ENCODE assay signal across 18 mouse cellular contexts in genomic region chr14:57145741-57146140, GRCm38 (mm10). TPM values are rescaled to one million over a fixed set of nuclear protein-coding genes. Genes with fewer than 3 reads are reported as not detected.
A peak's percentile ranks its signal among the peaks of the same experiment; 100 is the strongest.
DNase-seq lines count a peak whose midpoint lies in the region; ATAC-seq and TF ChIP-seq lines count a peak whose summit lies in the region.
"Had no signal": no experiment of that assay in that cellular context is flagged by ENCODE, and none has a peak within 500 bp of the region (broad histone marks: within the 10 kb centered on the region; RNA-seq: fewer than 3 reads in every experiment).

No protein-coding gene starts in this region.

- H3K27me3 ChIP-seq in forebrain, embryonic 15.5 days = no peaks in the 10 kb centered on the region
- no peaks in the 10 kb centered on the region for H3K27me3 ChIP-seq in forebrain, embryonic 13.5 days
- H3K27me3 ChIP-seq in kidney, adult 2 months (replicated peaks; ENCODE audit: control insufficient read depth, insufficient read depth, low read length) = no peaks in the 10 kb centered on the region
- no peaks in the 10 kb centered on the region for H3K27me3 ChIP-seq in lung, embryonic 16.5 days (ENCODE audit: control insufficient read depth, insufficient read depth, low read depth, low read length)
- H3K27me3 ChIP-seq: embryonic facial prominence, embryonic 15.5 days had no signal

- 0 out of 2 replicates have a peak, but pooled peaks have one; percentile 35 for ATAC-seq in forebrain, embryonic 15.5 days (replicated peaks)
- no peak for ATAC-seq in forebrain, embryonic 13.5 days
- ATAC-seq in lung, embryonic 16.5 days (ENCODE audit: low read depth) = peak; percentile 45; the same call in 1 of the 2 replicates
- no peak for ATAC-seq in inflammation-experienced regulatory T-cells, adult 6 months

- no peak overlapping the region for H3K4me2 ChIP-seq in forebrain, embryonic 15.5 days (replicated peaks)
- H3K4me2 ChIP-seq in forebrain, embryonic 13.5 days = no peak overlapping the region
- H3K4me2 ChIP-seq in lung, embryonic 16.5 days (ENCODE audit: low read depth, low read length) = no peak overlapping the region
- H3K4me2 ChIP-seq: embryonic facial prominence, embryonic 15.5 days; liver, embryonic 13.5 days had no signal

- no peaks in the 10 kb centered on the region for H3K9me3 ChIP-seq in forebrain, embryonic 15.5 days
- no peaks in the 10 kb centered on the region for H3K9me3 ChIP-seq in forebrain, embryonic 13.5 days (replicated peaks)
- H3K9me3 ChIP-seq in lung, embryonic 16.5 days (ENCODE audit: control insufficient read depth, low read length) = no peaks in the 10 kb centered on the region
- H3K9me3 ChIP-seq: embryonic facial prominence, embryonic 15.5 days; liver, embryonic 13.5 days; midbrain, embryonic 10.5 days had no signal

- H3K4me1 ChIP-seq in forebrain, embryonic 15.5 days = no peaks in the 10 kb centered on the region
- no peaks in the 10 kb centered on the region for H3K4me1 ChIP-seq in forebrain, embryonic 13.5 days
- no peaks in the 10 kb centered on the region for H3K4me1 ChIP-seq in kidney, adult 2 months (ENCODE audit: control insufficient read depth, insufficient read depth, low read length)
- H3K4me1 ChIP-seq in lung, embryonic 16.5 days (replicated peaks; ENCODE audit: control insufficient read depth, insufficient read depth, low read length) = no peaks in the 10 kb centered on the region
- H3K4me1 ChIP-seq: embryonic facial prominence, embryonic 15.5 days; liver, embryonic 13.5 days had no signal

- TF ChIP-seq CTCF in kidney, adult 2 months (conservative IDR thresholded peaks at IDR 0.05; ENCODE audit: insufficient read depth, insufficient read length, low read depth, low read length) = no peak

- H3K27ac ChIP-seq in forebrain, embryonic 15.5 days (replicated peaks) = no peak overlapping the region
- no peak overlapping the region for H3K27ac ChIP-seq in forebrain, embryonic 13.5 days
- H3K27ac ChIP-seq in kidney, adult 2 months (ENCODE audit: insufficient read depth, low read depth, low read length) = no peak overlapping the region
- H3K27ac ChIP-seq in lung, embryonic 16.5 days (ENCODE audit: low read length) = no peak overlapping the region
- H3K27ac ChIP-seq: embryonic facial prominence, embryonic 15.5 days; liver, embryonic 13.5 days; midbrain, embryonic 10.5 days had no signal

- no peak overlapping the region for H3K4me3 ChIP-seq in forebrain, embryonic 15.5 days
- H3K4me3 ChIP-seq in forebrain, embryonic 13.5 days = no peak overlapping the region
- no peak overlapping the region for H3K4me3 ChIP-seq in kidney, adult 2 months (ENCODE audit: insufficient read depth, low read depth, low read length)
- no peak overlapping the region for H3K4me3 ChIP-seq in lung, embryonic 16.5 days (ENCODE audit: low read length)
- H3K4me3 ChIP-seq: embryonic facial prominence, embryonic 15.5 days; liver, embryonic 13.5 days; midbrain, embryonic 10.5 days had no signal

- WGBS in forebrain, embryonic 15.5 days = 63% methylated on average over 4 of the region's 4 CpGs
- WGBS in forebrain, embryonic 13.5 days = 70% methylated on average over 4 of the region's 4 CpGs
- whole genome bisulfite sequencing in kidney, adult 2 months = 38% methylated on average over 4 of the region's 4 CpGs
- 17% methylated on average over 4 of the region's 4 CpGs for WGBS in lung, embryonic 16.5 days

- peak; percentile 29 for DNase-seq in kidney, adult 2 months
- DNase-seq in kidney, postnatal 4 days = no peak
- DNase-seq in lung, postnatal 10 days = no peak
- DNase-seq in mesoderm, embryonic 11.5 days (ENCODE audit: low read depth, low spot score) = peak; percentile 27
- DNase-seq: cerebellum, adult 11-12 months; gastrocnemius, postnatal 10 days; heart, postnatal 14 days; liver, embryonic 13.5 days; lung, postnatal 14 days; spleen, adult 18-20 months had no signal

- H3K36me3 ChIP-seq in forebrain, embryonic 15.5 days = no peaks in the 10 kb centered on the region
- H3K36me3 ChIP-seq in forebrain, embryonic 13.5 days (ENCODE audit: poor library complexity, severe bottlenecking) = no peaks in the 10 kb centered on the region
- no peaks in the 10 kb centered on the region for H3K36me3 ChIP-seq in kidney, adult 2 months (ENCODE audit: control insufficient read depth, insufficient read depth, low read length)
- H3K36me3 ChIP-seq in lung, embryonic 16.5 days (ENCODE audit: control insufficient read depth, insufficient read depth, low read length) = no peaks in the 10 kb centered on the region
- H3K36me3 ChIP-seq: embryonic facial prominence, embryonic 15.5 days; liver, embryonic 13.5 days; midbrain, embryonic 10.5 days had no signal

- no peak overlapping the region for H3K9ac ChIP-seq in forebrain, embryonic 15.5 days (replicated peaks)
- no peak overlapping the region for H3K9ac ChIP-seq in forebrain, embryonic 13.5 days
- no peak overlapping the region for H3K9ac ChIP-seq in lung, embryonic 16.5 days (ENCODE audit: low read length)
- H3K9ac ChIP-seq: embryonic facial prominence, embryonic 15.5 days; liver, embryonic 13.5 days had no signal

- no peak for TF ChIP-seq POLR2A in kidney, adult 2 months (IDR thresholded peaks at IDR 0.05; ENCODE audit: low read depth, low read length)

RNA-seq across cellular contexts. Expression of gene Gjb6, which starts 12.3 kb away (rescaled TPM):
- polyA plus RNA-seq in forebrain, embryonic 15.5 days (2015; fragmentation: Nextera tagmentation; extraction: Ambion mirVana) = 7.6 and 8.5 TPM in 2 replicates
- polyA plus RNA-seq in forebrain, embryonic 13.5 days (2015; fragmentation: Nextera tagmentation; extraction: Ambion mirVana) = 3.5 and 4.7 TPM in 2 replicates
- polyA plus RNA-seq in kidney, adult 2 months (2012; rRNA removed) = 0.09 and 0.34 TPM in 2 replicates
- polyA plus RNA-seq in lung, embryonic 16.5 days (2015; fragmentation: Nextera tagmentation; extraction: Ambion mirVana) = 0.16 and 0.39 TPM in 2 replicates
- polyA plus RNA-seq in inflammation-experienced regulatory T-cells, adult 6 months (2017; shearing (Covaris generic)) = not detected
- polyA plus RNA-seq: testis, adult 2 months had no signal

RNA-seq across cellular contexts. Expression of gene Gm4491, which starts 30.1 kb away (rescaled TPM):
- polyA plus RNA-seq in forebrain, embryonic 15.5 days (2015; fragmentation: Nextera tagmentation; extraction: Ambion mirVana) = not detected in 2 replicates
- not detected in 2 replicates for polyA plus RNA-seq in forebrain, embryonic 13.5 days (2015; fragmentation: Nextera tagmentation; extraction: Ambion mirVana)
- not detected in 2 replicates for polyA plus RNA-seq in kidney, adult 2 months (2012; rRNA removed)
- polyA plus RNA-seq in lung, embryonic 16.5 days (2015; fragmentation: Nextera tagmentation; extraction: Ambion mirVana) = not detected in 2 replicates
- not detected for polyA plus RNA-seq in inflammation-experienced regulatory T-cells, adult 6 months (2017; shearing (Covaris generic))
- polyA plus RNA-seq: embryonic facial prominence, embryonic 15.5 days; limb, embryonic 11.5 days; liver, embryonic 13.5 days; midbrain, embryonic 10.5 days; testis, adult 2 months had no signal

RNA-seq across cellular contexts. Expression of gene Gjb2, which starts 41.2 kb away (rescaled TPM):
- 5.3 and 7.1 TPM in 2 replicates for polyA plus RNA-seq in forebrain, embryonic 15.5 days (2015; fragmentation: Nextera tagmentation; extraction: Ambion mirVana)
- 2.8 and 3.9 TPM in 2 replicates for polyA plus RNA-seq in forebrain, embryonic 13.5 days (2015; fragmentation: Nextera tagmentation; extraction: Ambion mirVana)
- 76.9 and 81.3 TPM in 2 replicates for polyA plus RNA-seq in kidney, adult 2 months (2012; rRNA removed)
- polyA plus RNA-seq in lung, embryonic 16.5 days (2015; fragmentation: Nextera tagmentation; extraction: Ambion mirVana) = 1.3 and 1.8 TPM in 2 replicates
- polyA plus RNA-seq in inflammation-experienced regulatory T-cells, adult 6 months (2017; shearing (Covaris generic)) = 1 to 10 TPM; 4.3 to 5.1 (median 4.5) TPM

Comparison
In these comparisons a context has a peak if more than half of its experiments do, and no peak if none do; other contexts are left out.
1. ATAC-seq: peak in forebrain, embryonic 15.5 days (single experiment) and lung, embryonic 16.5 days (single experiment); none in forebrain, embryonic 13.5 days (single experiment) and inflammation-experienced regulatory T-cells, adult 6 months (single experiment).
2. DNase-seq: peak in kidney, adult 2 months (single experiment) and mesoderm, embryonic 11.5 days (single experiment); none in kidney, postnatal 4 days (0 of 2) and lung, postnatal 10 days (single experiment).